Mouse (Mus musculus) liver, adult 2 months (tissue): ENCODE results near the gene Atf2.

Source experiments
- CTCF ChIP-seq: fragments of 200-500 bp; IDR thresholded peaks from 2 replicates; pipeline ENCODE4 v1.5.1; 2011; ENCODE audit warnings: low read depth, low read length, control low read depth
- POLR2A ChIP-seq: fragments of 200-500 bp; IDR thresholded peaks from 2 replicates; pipeline ENCODE4 v1.6.1; 2011; ENCODE audit warnings: low read length, control low read depth; ENCODE audit not compliant: insufficient read depth; ENCODE audit errors: extremely low read depth

- TF ChIP-seq POLR2A, result no peak
- TF ChIP-seq CTCF, result peak; percentile 27; the same call in 1 of the 2 replicates
Observed at GRCm38 (mm10) chr2:73925089-73925488, 32.6 kb upstream of the Atf2 start.
